Mouse (Mus musculus): ENCODE measurements around the gene Il17a. TPM values are rescaled to one million over a fixed set of nuclear protein-coding genes. Genes with fewer than 3 reads are reported as not detected.

Gene Il17a
- not detected in 2 replicates for polyA plus RNA-seq (2014; fragmentation: Nextera tagmentation; extraction: Ambion mirVana)

DNA sequence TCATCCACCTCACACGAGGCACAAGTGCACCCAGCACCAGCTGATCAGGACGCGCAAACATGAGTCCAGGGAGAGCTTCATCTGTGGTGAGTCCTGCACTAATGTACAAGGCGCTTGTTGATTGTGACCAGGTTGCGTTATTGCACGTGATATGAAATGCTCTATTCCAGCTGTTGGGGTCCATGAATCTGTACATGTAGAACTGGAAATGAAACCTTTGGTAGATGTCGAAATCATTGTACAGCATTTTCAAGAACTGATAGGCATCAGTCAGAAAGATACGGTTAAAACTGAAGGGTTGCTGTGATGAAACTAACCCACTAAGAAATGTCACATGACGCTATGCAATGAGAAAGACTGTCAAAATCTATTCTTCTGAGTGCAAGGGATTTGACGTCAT is at the start of gene Il17a:
TSS of gene Il17a (plus strand) at position 3 of the 400 bp plus-strand sequence.
- Histone ChIP-seq H3K4me2 (ENCODE audit: low read length) (no peak within 1 kb of the TSS), H3K4me1 (ENCODE audit: control insufficient read depth, insufficient read depth, low read length) (no peaks in the 10 kb centered on the region), H3K4me3 (ENCODE audit: low read depth, low read length) (no peak within 1 kb of the TSS), H3K9me3 (replicated peaks; ENCODE audit: control insufficient read depth, low read length) (no peaks in the 10 kb centered on the region), H3K9ac (ENCODE audit: low read length) (no peak within 1 kb of the TSS), H3K36me3 (ENCODE audit: control insufficient read depth, insufficient read depth, low read length) (no peaks in the 10 kb centered on the region), H3K27me3 (replicated peaks; ENCODE audit: control insufficient read depth, insufficient read depth, low read length) (no peaks in the 10 kb centered on the region), H3K27ac (ENCODE audit: low read depth, low read length) (no peak within 1 kb of the TSS)
- 92% methylated on average over 10 of the region's 10 CpGs for WGBS
- ATAC-seq = no peak
- no peak for DNase-seq (ENCODE audit: low spot score)

DNA sequence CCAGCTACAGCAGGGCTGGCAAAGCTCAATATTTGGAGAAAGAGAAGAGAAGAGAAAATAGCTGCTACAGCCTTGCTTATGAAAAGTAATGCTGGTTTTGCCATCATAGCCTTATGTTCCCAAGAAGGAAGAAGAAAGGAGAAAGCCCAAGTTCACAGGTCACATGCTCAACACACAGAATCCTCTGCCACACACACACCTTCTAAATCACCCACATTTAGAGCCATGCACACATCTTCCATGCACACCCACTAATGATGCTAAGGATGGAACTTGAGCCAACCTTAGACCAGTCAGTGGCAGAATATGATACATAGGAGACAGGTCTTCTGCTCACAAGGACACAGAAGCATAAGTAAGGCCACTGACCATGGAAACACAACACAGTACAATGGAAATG is 47.9 kb upstream of the Il17a start:
- no peaks in the 10 kb centered on the region for H3K9me3 ChIP-seq (replicated peaks; ENCODE audit: control insufficient read depth, low read length)
- ATAC-seq (no peak), DNase-seq (ENCODE audit: low spot score) (no peak)

DNA sequence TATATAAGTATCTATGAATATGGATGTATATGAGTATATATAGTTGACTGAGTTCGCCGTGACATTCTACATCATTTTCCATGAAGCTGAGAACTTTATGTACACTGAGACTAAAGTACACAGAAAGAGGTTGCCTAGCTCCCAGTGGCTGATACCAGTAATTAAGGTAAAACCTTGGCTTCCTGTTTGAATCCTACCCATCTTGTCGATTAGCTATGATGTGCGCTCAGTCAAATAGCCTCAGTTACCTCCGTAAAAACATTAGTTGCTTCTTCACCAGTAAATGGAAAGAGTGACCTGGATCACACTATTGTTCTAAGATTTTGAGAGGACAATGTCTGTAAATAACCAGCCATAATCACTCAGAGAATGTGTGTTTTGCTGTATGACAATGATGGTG is 47.3 kb upstream of the Il17a start:
- Histone ChIP-seq H3K9ac (ENCODE audit: low read length) (no peak overlapping the region), H3K36me3 (ENCODE audit: control insufficient read depth, insufficient read depth, low read length) (no peaks in the 10 kb centered on the region), H3K27me3 (replicated peaks; ENCODE audit: control insufficient read depth, insufficient read depth, low read length) (no peaks in the 10 kb centered on the region), H3K4me3 (ENCODE audit: low read depth, low read length) (no peak overlapping the region), H3K4me1 (ENCODE audit: control insufficient read depth, insufficient read depth, low read length) (no peaks in the 10 kb centered on the region), H3K9me3 (replicated peaks; ENCODE audit: control insufficient read depth, low read length) (no peaks in the 10 kb centered on the region), H3K4me2 (ENCODE audit: low read length) (no peak overlapping the region), H3K27ac (ENCODE audit: low read depth, low read length) (no peak overlapping the region)
- WGBS = 97% methylated on average over 5 of the region's 5 CpGs
- no peak for DNase-seq (ENCODE audit: low spot score)
- no peak for ATAC-seq

More for the DNA sequence above, 47.9 kb upstream of the Il17a start:
- Histone ChIP-seq H3K4me1 (ENCODE audit: control insufficient read depth, insufficient read depth, low read length) (no peaks in the 10 kb centered on the region), H3K9ac (ENCODE audit: low read length) (no peak overlapping the region), H3K4me3 (ENCODE audit: low read depth, low read length) (no peak overlapping the region), H3K4me2 (ENCODE audit: low read length) (no peak overlapping the region), H3K27me3 (replicated peaks; ENCODE audit: control insufficient read depth, insufficient read depth, low read length) (no peaks in the 10 kb centered on the region), H3K36me3 (ENCODE audit: control insufficient read depth, insufficient read depth, low read length) (no peaks in the 10 kb centered on the region), H3K27ac (ENCODE audit: low read depth, low read length) (no peak overlapping the region)

GRCm38 (mm10) chr1:20683853-20684252 is 46.9 kb upstream of the Il17a start:
- Histone ChIP-seq H3K4me3 (ENCODE audit: low read depth, low read length) (no peak overlapping the region), H3K4me2 (ENCODE audit: low read length) (no peak overlapping the region), H3K36me3 (ENCODE audit: control insufficient read depth, insufficient read depth, low read length) (no peaks in the 10 kb centered on the region), H3K27me3 (replicated peaks; ENCODE audit: control insufficient read depth, insufficient read depth, low read length) (no peaks in the 10 kb centered on the region), H3K9ac (ENCODE audit: low read length) (no peak overlapping the region), H3K27ac (ENCODE audit: low read depth, low read length) (no peak overlapping the region), H3K9me3 (replicated peaks; ENCODE audit: control insufficient read depth, low read length) (no peaks in the 10 kb centered on the region), H3K4me1 (ENCODE audit: control insufficient read depth, insufficient read depth, low read length) (no peaks in the 10 kb centered on the region)
- no peak for ATAC-seq
- 76% methylated on average over 3 of the region's 3 CpGs for WGBS
- no peak for DNase-seq (ENCODE audit: low spot score)

DNA sequence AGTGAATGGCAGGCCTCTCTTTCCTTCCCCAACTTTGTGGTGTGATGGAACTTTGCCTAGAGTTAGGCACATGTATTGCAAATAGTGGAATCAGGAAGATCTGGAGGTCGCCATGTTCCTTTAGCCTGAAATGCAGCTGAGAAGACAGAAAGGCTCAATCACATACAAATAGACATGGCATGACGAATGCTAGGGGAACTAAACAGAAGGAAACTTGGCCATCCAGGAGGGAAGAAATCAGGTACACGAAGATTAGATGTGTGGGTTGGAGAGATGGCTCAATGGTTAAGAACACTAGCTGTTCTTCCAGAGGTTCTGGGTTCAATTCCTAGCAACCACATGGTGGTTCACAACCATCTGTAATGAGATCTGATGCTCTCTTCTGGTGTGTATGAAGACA is 46.3 kb upstream of the Il17a start:
- DNase-seq (ENCODE audit: low spot score) (no peak), ATAC-seq (no peak)
- no peaks in the 10 kb centered on the region for H3K9me3 ChIP-seq (replicated peaks; ENCODE audit: control insufficient read depth, low read length)
- 92% methylated on average over 3 of the region's 3 CpGs for WGBS
- H3K36me3 ChIP-seq (ENCODE audit: control insufficient read depth, insufficient read depth, low read length) = no peaks in the 10 kb centered on the region
- H3K4me2 ChIP-seq (ENCODE audit: low read length) = no peak overlapping the region
- H3K4me1 ChIP-seq (ENCODE audit: control insufficient read depth, insufficient read depth, low read length) = no peaks in the 10 kb centered on the region
- no peak overlapping the region for H3K4me3 ChIP-seq (ENCODE audit: low read depth, low read length)
- H3K27ac ChIP-seq (ENCODE audit: low read depth, low read length) = no peak overlapping the region
- no peak overlapping the region for H3K9ac ChIP-seq (ENCODE audit: low read length)
- no peaks in the 10 kb centered on the region for H3K27me3 ChIP-seq (replicated peaks; ENCODE audit: control insufficient read depth, insufficient read depth, low read length)

- Histone ChIP-seq H3K9me3 (replicated peaks; ENCODE audit: control insufficient read depth, low read length) (no peaks in the 10 kb centered on the region), H3K36me3 (ENCODE audit: control insufficient read depth, insufficient read depth, low read length) (no peaks in the 10 kb centered on the region), H3K27me3 (replicated peaks; ENCODE audit: control insufficient read depth, insufficient read depth, low read length) (no peaks in the 10 kb centered on the region), H3K27ac (ENCODE audit: low read depth, low read length) (no peak overlapping the region), H3K4me3 (ENCODE audit: low read depth, low read length) (no peak overlapping the region), H3K9ac (ENCODE audit: low read length) (no peak overlapping the region), H3K4me2 (ENCODE audit: low read length) (no peak overlapping the region), H3K4me1 (ENCODE audit: control insufficient read depth, insufficient read depth, low read length) (no peaks in the 10 kb centered on the region)
- DNase-seq (ENCODE audit: low spot score) (no peak), ATAC-seq (no peak)
- 88% methylated on average over 2 of the region's 2 CpGs for WGBS
Observed at GRCm38 (mm10) chr1:20685393-20685792, 45.3 kb upstream of the Il17a start.

GRCm38 (mm10) chr1:20685907-20686306 is 44.8 kb upstream of the Il17a start:
- Histone ChIP-seq H3K9me3 (replicated peaks; ENCODE audit: control insufficient read depth, low read length) (no peaks in the 10 kb centered on the region), H3K4me2 (ENCODE audit: low read length) (no peak overlapping the region), H3K36me3 (ENCODE audit: control insufficient read depth, insufficient read depth, low read length) (no peaks in the 10 kb centered on the region), H3K27ac (ENCODE audit: low read depth, low read length) (no peak overlapping the region), H3K9ac (ENCODE audit: low read length) (no peak overlapping the region), H3K4me1 (ENCODE audit: control insufficient read depth, insufficient read depth, low read length) (no peaks in the 10 kb centered on the region), H3K27me3 (replicated peaks; ENCODE audit: control insufficient read depth, insufficient read depth, low read length) (no peaks in the 10 kb centered on the region), H3K4me3 (ENCODE audit: low read depth, low read length) (no peak overlapping the region)
- no peak for DNase-seq (ENCODE audit: low spot score)
- ATAC-seq = no peak
- 88% methylated on average over 4 of the region's 4 CpGs for WGBS

- H3K9me3 ChIP-seq (replicated peaks; ENCODE audit: control insufficient read depth, low read length) = no peaks in the 10 kb centered on the region
- H3K27me3 ChIP-seq (replicated peaks; ENCODE audit: control insufficient read depth, insufficient read depth, low read length) = no peaks in the 10 kb centered on the region
- 94% methylated on average over 8 of the region's 8 CpGs for WGBS
- no peaks in the 10 kb centered on the region for H3K36me3 ChIP-seq (ENCODE audit: control insufficient read depth, insufficient read depth, low read length)
- no peak for DNase-seq (ENCODE audit: low spot score)
- ATAC-seq = no peak
- H3K4me3 ChIP-seq (ENCODE audit: low read depth, low read length) = no peak overlapping the region
- no peak overlapping the region for H3K4me2 ChIP-seq (ENCODE audit: low read length)
- H3K9ac ChIP-seq (ENCODE audit: low read length) = no peak overlapping the region
- H3K27ac ChIP-seq (ENCODE audit: low read depth, low read length) = no peak overlapping the region
- no peaks in the 10 kb centered on the region for H3K4me1 ChIP-seq (ENCODE audit: control insufficient read depth, insufficient read depth, low read length)
Observed at GRCm38 (mm10) chr1:20691336-20691735, 39.4 kb upstream of the Il17a start.

GRCm38 (mm10) chr1:20693634-20694313 is 36.9 kb upstream of the Il17a start:
- Histone ChIP-seq H3K36me3 (ENCODE audit: control insufficient read depth, insufficient read depth, low read length) (no peaks in the 10 kb centered on the region), H3K27me3 (replicated peaks; ENCODE audit: control insufficient read depth, insufficient read depth, low read length) (no peaks in the 10 kb centered on the region), H3K4me3 (ENCODE audit: low read depth, low read length) (no peak overlapping the region), H3K27ac (ENCODE audit: low read depth, low read length) (no peak overlapping the region), H3K4me2 (ENCODE audit: low read length) (no peak overlapping the region), H3K9ac (ENCODE audit: low read length) (no peak overlapping the region), H3K9me3 (replicated peaks; ENCODE audit: control insufficient read depth, low read length) (no peaks in the 10 kb centered on the region), H3K4me1 (ENCODE audit: control insufficient read depth, insufficient read depth, low read length) (no peaks in the 10 kb centered on the region)
- ATAC-seq (no peak), DNase-seq (ENCODE audit: low spot score) (no peak)
- WGBS = 92% methylated on average over 6 of the region's 6 CpGs
